Mouse (Mus musculus): ENCODE measurements at regions not wholly inside any gene's neighbourhood (a gene's known extent, or its start where the extent isn't known, plus 50 kb on each side); places are given as distances from the start of the nearest gene placed in this dataset.

DNA sequence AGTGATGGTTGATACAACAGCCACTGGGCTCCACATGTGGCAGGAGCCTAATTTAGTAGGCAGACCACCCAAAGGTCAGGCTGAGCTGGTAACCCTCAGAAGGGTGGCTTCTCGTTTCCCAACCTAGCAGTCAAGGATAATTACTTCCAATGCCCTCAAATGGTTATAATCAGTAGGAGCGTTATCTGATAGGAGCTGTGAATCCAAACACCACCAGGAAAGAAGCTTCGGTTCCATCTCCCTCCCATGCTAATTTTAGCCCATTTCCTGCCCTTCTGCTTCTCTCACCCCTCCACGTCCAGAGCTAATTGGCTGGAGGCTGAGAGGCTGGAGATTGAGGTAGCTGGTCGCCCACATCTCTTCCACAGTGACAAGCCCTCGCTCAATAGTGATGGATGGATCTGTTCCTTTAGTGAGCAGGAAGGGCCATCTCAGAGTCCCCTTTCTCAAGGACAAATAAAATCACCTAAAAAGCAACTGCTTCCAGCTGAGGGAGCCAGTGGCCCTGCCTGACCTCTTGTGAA, 86.8 kb downstream of the Cartpt start:
- Histone ChIP-seq H3K9ac (no peak overlapping the region), H3K27ac (no peak overlapping the region), H3K4me1 (peaks cover 13% of the 10 kb centered on the region; the same call in 1 of the 2 replicates), H3K9me3 (no peaks in the 10 kb centered on the region), H3K36me3 (replicated peaks) (no peaks in the 10 kb centered on the region), H3K4me3 (replicated peaks) (no peak overlapping the region), H3K27me3 (no peaks in the 10 kb centered on the region), H3K4me2 (no peak overlapping the region)
- ATAC-seq (ENCODE audit: low FRiP score) = no peak
- WGBS = 66% methylated on average over 6 of the region's 6 CpGs

DNA sequence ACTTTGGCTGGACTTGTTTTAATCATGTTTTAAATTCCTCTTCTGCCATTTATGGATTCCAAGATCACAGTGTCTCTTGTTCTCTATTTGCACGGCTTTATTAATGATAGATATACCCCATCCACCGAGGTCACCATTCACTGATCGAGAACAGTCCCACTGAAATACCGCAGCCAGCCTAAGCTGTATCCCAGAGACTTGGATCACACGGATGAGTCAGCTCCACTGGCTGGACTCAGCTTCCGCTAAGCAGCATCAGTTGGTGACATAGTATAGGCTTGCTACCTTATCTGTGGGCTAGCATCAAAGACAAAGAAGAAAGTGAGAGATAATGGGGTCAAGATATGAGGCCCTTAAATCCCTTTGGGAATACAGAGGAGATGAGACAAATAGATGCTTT, 106.4 kb downstream of the Cartpt start:
- no peak overlapping the region for H3K27ac ChIP-seq
- ATAC-seq (ENCODE audit: low FRiP score) = no peak
- WGBS = 73% methylated on average over 6 of the region's 6 CpGs

DNA sequence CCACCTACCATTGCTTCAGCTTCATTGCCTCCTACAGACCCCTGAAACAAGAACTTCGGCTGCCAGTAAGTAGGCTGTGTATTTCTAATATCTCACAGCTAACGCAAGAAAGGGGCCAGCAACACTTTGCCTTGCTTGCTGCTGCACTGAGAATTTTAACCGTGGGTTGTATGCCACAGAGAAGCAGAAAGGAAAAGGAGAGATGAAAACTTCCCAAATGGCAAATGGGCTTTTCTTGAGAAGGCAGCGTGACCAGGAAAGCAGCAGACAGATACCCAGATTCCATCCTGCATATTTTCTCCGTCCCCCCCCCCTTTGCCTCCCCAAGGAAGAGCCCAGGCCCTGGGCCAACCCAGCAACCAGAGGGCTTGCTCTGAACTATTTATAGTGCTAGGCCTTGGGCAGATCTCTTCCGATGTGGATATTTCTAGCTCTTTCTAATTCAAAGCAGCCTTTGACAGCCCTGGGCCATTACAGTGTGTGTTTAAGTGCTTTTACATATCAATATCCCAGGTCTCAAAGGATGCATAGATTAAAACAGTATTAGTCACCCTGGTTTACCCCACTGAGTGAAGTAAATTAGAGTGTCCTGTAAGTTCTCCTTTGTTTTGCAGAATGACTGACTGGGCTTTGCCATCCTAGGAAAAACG, 107.0 kb downstream of the Cartpt start:
- no peaks in the 10 kb centered on the region for H3K36me3 ChIP-seq (replicated peaks)

More for the DNA sequence above, 106.4 kb downstream of the Cartpt start:
- no peak overlapping the region for H3K9ac ChIP-seq
- H3K36me3 ChIP-seq (replicated peaks) = no peaks in the 10 kb centered on the region
- H3K4me1 ChIP-seq = peaks cover 9% of the 10 kb centered on the region
- no peaks in the 10 kb centered on the region for H3K27me3 ChIP-seq
- H3K4me3 ChIP-seq (replicated peaks) = no peak overlapping the region
- no peak overlapping the region for H3K4me2 ChIP-seq
- no peaks in the 10 kb centered on the region for H3K9me3 ChIP-seq

DNA sequence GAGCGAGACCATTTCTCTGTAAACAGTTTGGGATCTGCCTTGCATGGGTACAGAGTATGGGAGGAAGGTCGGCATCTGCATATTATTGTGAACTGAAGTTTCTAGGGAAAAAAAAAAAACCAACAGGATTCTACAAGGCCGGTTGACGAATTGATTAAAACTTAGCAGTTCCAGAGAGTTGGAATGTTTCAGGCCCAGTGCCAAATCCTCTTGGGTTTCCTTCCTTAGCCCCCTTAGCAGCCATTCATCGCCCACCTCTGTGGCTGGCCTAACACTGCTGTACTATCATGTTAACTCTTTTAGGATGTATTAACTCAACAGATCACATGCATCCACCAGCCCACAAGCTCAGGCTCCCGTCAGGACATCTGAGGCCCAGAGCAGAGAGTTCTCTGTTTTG, 107.9 kb downstream of the Cartpt start:
- peaks cover 9% of the 10 kb centered on the region for H3K4me1 ChIP-seq
- no peaks in the 10 kb centered on the region for H3K27me3 ChIP-seq
- WGBS = 84% methylated on average over 6 of the region's 6 CpGs
- no peaks in the 10 kb centered on the region for H3K36me3 ChIP-seq (replicated peaks)
- no peak overlapping the region for H3K9ac ChIP-seq
- ATAC-seq (ENCODE audit: low FRiP score) = no peak
- H3K4me2 ChIP-seq = no peak overlapping the region
- no peaks in the 10 kb centered on the region for H3K9me3 ChIP-seq
- H3K27ac ChIP-seq = no peak overlapping the region
- H3K4me3 ChIP-seq (replicated peaks) = no peak overlapping the region

More for the DNA sequence above, 107.0 kb downstream of the Cartpt start:
- peaks cover 9% of the 10 kb centered on the region for H3K4me1 ChIP-seq
- no peak overlapping the region for H3K9ac ChIP-seq
- WGBS = 59% methylated on average over 7 of the region's 7 CpGs
- H3K9me3 ChIP-seq = no peaks in the 10 kb centered on the region
- no peak overlapping the region for H3K4me2 ChIP-seq
- 0 out of 2 replicates have a peak overlapping the region, but pooled peaks have one; percentile 16 for H3K27ac ChIP-seq
- no peak overlapping the region for H3K4me3 ChIP-seq (replicated peaks)
- H3K27me3 ChIP-seq = no peaks in the 10 kb centered on the region
- ATAC-seq (ENCODE audit: low FRiP score) = 0 out of 2 replicates have a peak, but pooled peaks have one; percentile 14

DNA sequence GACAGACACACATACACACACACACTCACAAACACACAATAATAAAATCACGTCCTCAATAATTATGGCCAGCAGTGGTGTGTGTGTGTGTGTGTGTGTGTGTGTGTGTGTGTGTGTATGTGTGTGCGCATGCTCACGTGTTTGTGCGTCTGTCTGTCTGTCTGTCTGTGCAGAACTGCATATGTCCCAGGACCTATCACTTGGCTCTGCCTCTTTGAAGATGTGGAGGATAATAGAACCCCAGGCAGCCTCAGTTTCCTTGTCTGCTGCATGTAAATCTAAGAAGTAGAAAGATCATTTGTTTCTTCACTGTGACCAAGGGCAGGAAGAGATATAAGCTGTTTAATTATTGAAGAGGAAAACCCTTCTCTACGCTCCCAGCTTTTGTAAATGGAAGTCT, 109.9 kb downstream of the Cartpt start:
- H3K4me1 ChIP-seq = peaks cover 9% of the 10 kb centered on the region
- H3K4me3 ChIP-seq (replicated peaks) = no peak overlapping the region
- ATAC-seq (ENCODE audit: low FRiP score) = no peak
- no peaks in the 10 kb centered on the region for H3K36me3 ChIP-seq (replicated peaks)
- no peaks in the 10 kb centered on the region for H3K27me3 ChIP-seq
- no peak overlapping the region for H3K27ac ChIP-seq
- H3K4me2 ChIP-seq = no peak overlapping the region
- no peaks in the 10 kb centered on the region for H3K9me3 ChIP-seq
- H3K9ac ChIP-seq = no peak overlapping the region
- WGBS = 91% methylated on average over 5 of the region's 5 CpGs

DNA sequence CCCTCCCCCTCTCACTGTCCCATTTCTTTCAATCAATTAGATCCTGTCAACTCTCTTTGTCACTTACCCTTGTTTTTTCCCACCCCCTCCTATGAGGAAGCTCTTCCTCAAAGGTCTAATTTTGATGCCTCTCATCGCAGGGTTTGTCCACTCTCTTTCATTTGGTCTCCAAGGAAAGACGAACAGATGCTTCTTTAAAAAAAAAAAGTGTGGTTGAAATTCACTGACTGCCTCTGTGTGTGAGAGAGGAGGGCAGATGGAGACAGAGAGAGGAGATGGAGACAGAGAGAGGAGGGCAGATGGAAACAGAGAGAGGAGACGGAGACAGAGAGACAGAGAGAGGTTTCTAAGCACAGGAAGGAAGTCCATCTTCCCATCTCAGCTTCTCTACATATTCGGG, 113.1 kb downstream of the Cartpt start:
- H3K9ac ChIP-seq = no peak overlapping the region
- no peaks in the 10 kb centered on the region for H3K36me3 ChIP-seq (replicated peaks)
- no peak for ATAC-seq (ENCODE audit: low FRiP score)
- no peak overlapping the region for H3K4me3 ChIP-seq (replicated peaks)
- no peaks in the 10 kb centered on the region for H3K27me3 ChIP-seq
- H3K27ac ChIP-seq = no peak overlapping the region
- 73% methylated on average over 4 of the region's 4 CpGs for WGBS
- H3K9me3 ChIP-seq = no peaks in the 10 kb centered on the region
- no peak overlapping the region for H3K4me2 ChIP-seq
- H3K4me1 ChIP-seq = peaks cover 5% of the 10 kb centered on the region

DNA sequence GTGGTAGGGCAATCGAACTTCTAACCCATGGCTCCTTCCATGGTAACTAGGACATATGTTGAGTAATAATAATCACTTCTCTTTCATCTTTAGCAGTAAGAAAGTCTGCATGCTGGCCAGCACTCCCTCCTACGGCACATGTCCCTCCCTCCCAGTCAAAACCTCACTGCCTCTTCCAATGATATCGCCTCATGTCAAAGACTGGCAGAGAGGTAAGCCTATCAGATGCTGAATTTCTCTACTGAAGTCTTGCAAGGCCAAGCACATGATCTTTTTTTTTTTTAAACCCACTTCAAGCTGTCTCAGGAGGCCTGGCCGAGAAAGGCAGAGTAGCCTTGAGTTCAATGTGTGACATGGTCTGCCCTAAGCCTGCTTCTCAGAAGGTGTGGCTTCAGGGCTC, 115.5 kb downstream of the Cartpt start:
- Histone ChIP-seq H3K4me2 (no peak overlapping the region), H3K4me3 (replicated peaks) (no peak overlapping the region), H3K9me3 (no peaks in the 10 kb centered on the region), H3K4me1 (peaks cover 21% of the 10 kb centered on the region), H3K27me3 (no peaks in the 10 kb centered on the region), H3K9ac (no peak overlapping the region), H3K27ac (no peak overlapping the region), H3K36me3 (replicated peaks) (no peaks in the 10 kb centered on the region)
- 83% methylated on average over 4 of the region's 4 CpGs for WGBS
- ATAC-seq (ENCODE audit: low FRiP score) = no peak

DNA sequence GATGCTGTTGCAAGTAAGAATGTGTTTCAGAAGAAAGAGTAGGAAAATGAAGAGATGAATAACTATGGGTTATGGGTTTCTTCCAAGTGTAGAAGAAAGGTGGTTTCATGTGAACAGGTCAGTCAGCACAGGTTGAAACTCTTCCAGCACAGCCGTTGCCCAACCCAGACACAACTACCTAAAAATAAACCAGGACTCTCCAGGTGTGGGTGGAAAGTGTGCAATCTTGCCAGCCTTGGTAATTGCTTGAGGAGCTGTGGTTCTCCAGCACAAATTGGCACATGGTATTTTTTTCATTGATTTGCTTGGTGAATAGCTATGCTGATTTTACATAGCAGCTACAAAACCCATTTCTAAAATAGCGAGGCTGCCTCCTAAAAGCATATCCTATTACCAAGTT, 116.6 kb downstream of the Cartpt start:
- H3K4me3 ChIP-seq (replicated peaks) = no peak overlapping the region
- ATAC-seq (ENCODE audit: low FRiP score) = no peak
- H3K4me2 ChIP-seq = no peak overlapping the region
- no peaks in the 10 kb centered on the region for H3K27me3 ChIP-seq
- H3K27ac ChIP-seq = no peak overlapping the region
- WGBS = 91% methylated on average over 2 of the region's 2 CpGs
- H3K9ac ChIP-seq = no peak overlapping the region
- no peaks in the 10 kb centered on the region for H3K9me3 ChIP-seq
- H3K4me1 ChIP-seq = peaks cover 22% of the 10 kb centered on the region
- no peaks in the 10 kb centered on the region for H3K36me3 ChIP-seq (replicated peaks)

DNA sequence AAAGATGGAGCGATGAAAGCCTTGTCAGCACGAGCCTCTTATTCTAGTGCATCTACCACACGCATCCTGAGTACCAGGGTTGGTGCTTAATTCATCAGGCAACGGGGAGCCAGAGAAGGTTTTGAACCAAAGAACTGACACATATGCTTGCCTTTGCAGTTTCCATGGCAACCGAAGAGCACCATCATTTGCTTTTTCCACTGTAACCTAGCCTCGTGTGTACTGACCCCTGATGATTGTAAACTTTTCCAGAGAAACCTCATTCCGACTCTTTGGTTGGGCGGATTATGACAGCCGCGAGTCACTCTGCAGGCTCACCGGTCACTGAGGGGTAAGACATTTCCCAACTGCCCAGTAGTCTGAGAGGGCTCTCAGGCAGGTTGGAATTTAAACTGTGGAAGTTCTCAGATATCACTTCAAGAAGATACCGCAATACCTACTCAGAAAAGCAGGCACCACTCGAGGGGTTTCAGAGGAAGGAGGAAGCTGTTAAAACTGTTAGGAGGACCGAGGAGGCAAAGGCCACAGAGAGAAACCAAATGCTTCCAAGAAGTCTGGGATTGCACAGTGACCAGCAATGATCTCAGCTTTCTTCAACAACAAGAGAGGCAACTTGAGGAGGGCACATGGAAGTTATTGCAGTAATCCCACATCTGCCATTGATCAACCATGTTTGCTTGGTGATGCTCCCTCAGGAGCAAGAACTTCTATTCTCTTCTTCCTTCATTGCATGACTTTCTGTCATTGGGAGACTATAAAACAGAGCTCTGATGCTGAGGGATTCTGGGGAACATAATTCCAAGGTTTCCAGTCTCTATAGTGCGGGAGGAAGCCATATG, 117.8 kb downstream of the Cartpt start:
- H3K4me3 ChIP-seq (replicated peaks) = no peak overlapping the region
- H3K36me3 ChIP-seq (replicated peaks) = no peaks in the 10 kb centered on the region
- H3K4me1 ChIP-seq = peaks cover 22% of the 10 kb centered on the region
- H3K4me2 ChIP-seq = no peak overlapping the region
- WGBS = 79% methylated on average over 15 of the region's 15 CpGs
- no peak overlapping the region for H3K9ac ChIP-seq
- no peaks in the 10 kb centered on the region for H3K9me3 ChIP-seq
- no peak for ATAC-seq (ENCODE audit: low FRiP score)
- no peaks in the 10 kb centered on the region for H3K27me3 ChIP-seq
- H3K27ac ChIP-seq = no peak overlapping the region

DNA sequence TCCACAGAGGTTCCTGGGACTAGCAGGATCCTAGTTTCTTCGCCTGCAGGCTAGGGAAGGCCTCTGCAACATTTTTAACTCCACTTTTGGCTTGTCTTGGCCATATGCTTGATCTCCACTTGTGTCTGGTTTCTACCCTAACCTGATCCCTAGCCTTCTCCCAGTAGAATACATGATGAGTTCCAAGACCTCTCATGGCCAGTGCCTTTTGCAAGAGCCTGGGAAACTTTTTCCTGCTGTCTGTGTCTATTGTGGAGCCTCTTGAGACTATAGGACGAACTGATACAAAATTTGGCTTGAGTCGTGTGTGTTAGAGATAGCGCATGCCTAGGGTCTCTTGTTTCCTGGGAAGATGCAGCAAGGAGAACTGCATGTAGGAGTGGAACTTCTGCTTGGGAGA, 119.3 kb downstream of the Cartpt start:
- 0 out of 2 replicates have a peak overlapping the region, but pooled peaks have one; percentile 40 for H3K4me2 ChIP-seq
- H3K4me1 ChIP-seq = peaks cover 22% of the 10 kb centered on the region
- H3K9me3 ChIP-seq = no peaks in the 10 kb centered on the region
- no peaks in the 10 kb centered on the region for H3K36me3 ChIP-seq (replicated peaks)
- H3K4me3 ChIP-seq (replicated peaks) = no peak overlapping the region
- H3K9ac ChIP-seq = no peak overlapping the region
- H3K27me3 ChIP-seq = no peaks in the 10 kb centered on the region
- ATAC-seq (ENCODE audit: low FRiP score) = no peak
- WGBS = 70% methylated on average over 4 of the region's 4 CpGs
- H3K27ac ChIP-seq = no peak overlapping the region

DNA sequence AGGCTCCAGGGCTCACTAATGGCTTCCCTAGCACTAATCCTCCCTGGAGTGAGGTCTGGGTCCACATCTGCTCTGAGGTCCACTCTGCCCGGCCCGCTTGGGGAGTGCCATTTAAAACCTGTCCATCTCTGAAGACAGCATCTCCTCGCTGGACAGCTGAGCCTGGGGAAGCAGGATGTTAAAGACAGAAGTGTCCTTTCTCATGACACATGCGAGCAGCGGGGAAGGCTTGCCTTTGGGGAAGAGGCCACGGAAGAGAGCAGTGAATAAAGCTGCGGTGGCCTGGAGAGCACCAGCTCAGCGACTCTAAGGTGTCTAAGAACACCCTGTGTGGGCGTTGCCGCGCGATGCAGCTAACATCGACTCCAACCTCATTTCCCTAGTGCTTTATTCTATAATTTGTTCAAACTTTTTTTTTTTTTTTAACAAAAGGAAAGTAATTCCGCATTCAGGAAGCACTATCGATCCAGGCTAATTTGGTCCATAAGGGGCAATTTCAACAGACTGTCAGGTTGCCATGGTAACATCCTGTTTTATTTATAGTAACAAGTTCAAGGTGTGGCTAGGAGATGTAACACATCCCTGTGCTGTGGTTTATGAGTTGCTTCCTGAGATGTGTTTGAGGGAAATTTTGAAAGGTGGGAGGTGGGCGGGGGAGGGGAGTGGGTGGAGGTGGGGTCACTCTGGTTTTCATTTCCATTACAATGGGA, 120.0 kb downstream of the Cartpt start:
- Histone ChIP-seq H3K4me2 (peak overlapping the region; percentile 40), H3K9ac (no peak overlapping the region), H3K27ac (peak overlapping the region; percentile 67; the same call in 1 of the 2 replicates), H3K4me3 (replicated peaks) (no peak overlapping the region; the same call in 1 of the 2 replicates), H3K27me3 (no peaks in the 10 kb centered on the region), H3K36me3 (replicated peaks) (no peaks in the 10 kb centered on the region), H3K9me3 (no peaks in the 10 kb centered on the region), H3K4me1 (peaks cover 22% of the 10 kb centered on the region)
- WGBS = 16% methylated on average over 16 of the region's 16 CpGs
- 0 out of 2 replicates have a peak, but pooled peaks have one; percentile 61 for ATAC-seq (ENCODE audit: low FRiP score)

DNA sequence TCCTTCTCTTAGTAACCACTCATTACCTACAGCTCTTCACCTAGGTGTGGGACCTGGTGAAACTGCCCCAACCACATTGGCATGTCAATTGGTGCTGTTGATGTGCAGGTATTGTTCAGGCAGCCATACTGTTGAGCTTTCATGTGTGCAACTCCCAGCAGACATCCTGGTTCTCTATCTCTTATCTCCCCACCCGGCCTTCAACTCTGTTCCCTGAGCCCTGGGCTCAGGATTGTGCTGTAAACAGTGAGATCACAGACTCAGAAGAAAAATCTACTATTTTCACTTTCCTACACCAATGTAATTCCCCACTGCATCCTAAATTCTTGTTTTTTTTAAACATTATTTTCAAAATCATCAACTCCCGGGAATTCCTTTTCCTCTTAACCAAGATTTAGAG, 122.1 kb downstream of the Cartpt start:
- no peak for ATAC-seq (ENCODE audit: low FRiP score)
- Histone ChIP-seq H3K27ac (no peak overlapping the region), H3K4me1 (peaks cover 22% of the 10 kb centered on the region), H3K4me3 (replicated peaks) (no peak overlapping the region), H3K9me3 (no peaks in the 10 kb centered on the region), H3K27me3 (no peaks in the 10 kb centered on the region), H3K4me2 (no peak overlapping the region), H3K36me3 (replicated peaks) (no peaks in the 10 kb centered on the region), H3K9ac (no peak overlapping the region)
- WGBS = 84% methylated on average over 2 of the region's 2 CpGs
